In genomic region chr15:12068395-12069218, GRCm38 (mm10) we compare ENCODE assay signal across 14 mouse cellular contexts. TPM values are rescaled to one million over a fixed set of nuclear protein-coding genes. Genes with fewer than 3 reads are reported as not detected.
A peak's percentile ranks its signal among the peaks of the same experiment; 100 is the strongest.
DNase-seq lines count a peak whose midpoint lies in the region; ATAC-seq and TF ChIP-seq lines count a peak whose summit lies in the region.
"Had no signal": no experiment of that assay in that cellular context is flagged by ENCODE, and none has a peak within 500 bp of the region (broad histone marks: within the 10 kb centered on the region; RNA-seq: fewer than 3 reads in every experiment).

No protein-coding gene starts in this region.

- peak; percentile 36 for ATAC-seq in activated CD4-positive, CD25-positive, alpha-beta regulatory T cell, adult 4 months
- no peak for ATAC-seq in embryonic facial prominence, embryonic 13.5 days (ENCODE audit: insufficient number of reproducible peaks, insufficient read depth, low FRiP score, low TSS enrichment, low read depth)
- ATAC-seq in limb, embryonic 13.5 days (ENCODE audit: low FRiP score, low read depth) = peak; percentile 79; the same call in 1 of the 2 replicates
- no peak for ATAC-seq in forebrain, embryonic 13.5 days
- ATAC-seq: forebrain, embryonic 15.5 days; midbrain, embryonic 15.5 days had no signal

- peak; percentile 29 for DNase-seq in kidney, postnatal 10 days
- DNase-seq in kidney, adult 2 months = no peak
- DNase-seq in adrenal gland, adult 2 months = no peak
- no peak for DNase-seq in gastrocnemius, postnatal 25 days
- DNase-seq: adrenal gland, postnatal 36 days; cerebellum, adult 9-10 months; liver, embryonic 13.5 days had no signal

- 53% methylated on average over 9 of the region's 9 CpGs for WGBS in kidney, adult 2 months
- WGBS in embryonic facial prominence, embryonic 13.5 days = 42% methylated on average over 9 of the region's 9 CpGs
- WGBS in limb, embryonic 13.5 days = 25% methylated on average over 9 of the region's 9 CpGs
- WGBS in forebrain, embryonic 13.5 days = 71% methylated on average over 9 of the region's 9 CpGs

- H3K4me3 ChIP-seq in kidney, adult 2 months (ENCODE audit: insufficient read depth, low read depth, low read length) = no peak overlapping the region
- no peak overlapping the region for H3K4me3 ChIP-seq in embryonic facial prominence, embryonic 13.5 days
- no peak overlapping the region for H3K4me3 ChIP-seq in limb, embryonic 13.5 days
- H3K4me3 ChIP-seq in forebrain, embryonic 13.5 days = no peak overlapping the region
- H3K4me3 ChIP-seq: forebrain, embryonic 15.5 days; liver, embryonic 13.5 days; midbrain, embryonic 15.5 days had no signal

- H3K9ac ChIP-seq in embryonic facial prominence, embryonic 13.5 days = no peak overlapping the region
- H3K9ac ChIP-seq in limb, embryonic 13.5 days = no peak overlapping the region
- no peak overlapping the region for H3K9ac ChIP-seq in forebrain, embryonic 13.5 days
- H3K9ac ChIP-seq: forebrain, embryonic 15.5 days; liver, embryonic 13.5 days; midbrain, embryonic 15.5 days had no signal

- TF ChIP-seq POLR2A in kidney, adult 2 months (IDR thresholded peaks at IDR 0.05; ENCODE audit: low read depth, low read length) = no peak

- no peak overlapping the region for H3K4me2 ChIP-seq in embryonic facial prominence, embryonic 13.5 days
- peak overlapping the region; percentile 27; the same call in 1 of the 2 replicates for H3K4me2 ChIP-seq in limb, embryonic 13.5 days (replicated peaks)
- no peak overlapping the region for H3K4me2 ChIP-seq in forebrain, embryonic 13.5 days
- H3K4me2 ChIP-seq: forebrain, embryonic 15.5 days; liver, embryonic 13.5 days; midbrain, embryonic 15.5 days had no signal

- TF ChIP-seq CTCF in kidney, adult 2 months (conservative IDR thresholded peaks at IDR 0.05; ENCODE audit: insufficient read depth, insufficient read length, low read depth, low read length) = no peak

- no peaks in the 10 kb centered on the region for H3K4me1 ChIP-seq in kidney, adult 2 months (ENCODE audit: control insufficient read depth, insufficient read depth, low read length)
- H3K4me1 ChIP-seq in embryonic facial prominence, embryonic 13.5 days = peaks cover 25% of the 10 kb centered on the region
- peaks cover 31% of the 10 kb centered on the region for H3K4me1 ChIP-seq in limb, embryonic 13.5 days
- H3K4me1 ChIP-seq in forebrain, embryonic 13.5 days = no peaks in the 10 kb centered on the region
- H3K4me1 ChIP-seq: liver, embryonic 13.5 days had no signal

- H3K27me3 ChIP-seq in kidney, adult 2 months (replicated peaks; ENCODE audit: control insufficient read depth, insufficient read depth, low read length) = no peaks in the 10 kb centered on the region
- H3K27me3 ChIP-seq in embryonic facial prominence, embryonic 13.5 days = no peaks in the 10 kb centered on the region
- H3K27me3 ChIP-seq in limb, embryonic 13.5 days = no peaks in the 10 kb centered on the region
- H3K27me3 ChIP-seq in forebrain, embryonic 13.5 days = no peaks in the 10 kb centered on the region
- H3K27me3 ChIP-seq: forebrain, embryonic 15.5 days; liver, embryonic 13.5 days; midbrain, embryonic 15.5 days had no signal

- no peak overlapping the region for H3K27ac ChIP-seq in kidney, adult 2 months (ENCODE audit: insufficient read depth, low read depth, low read length)
- peak overlapping the region; percentile 71 for H3K27ac ChIP-seq in embryonic facial prominence, embryonic 13.5 days
- peak overlapping the region; percentile 79 for H3K27ac ChIP-seq in limb, embryonic 13.5 days
- H3K27ac ChIP-seq in forebrain, embryonic 13.5 days = no peak overlapping the region
- H3K27ac ChIP-seq: forebrain, embryonic 15.5 days; liver, embryonic 13.5 days; midbrain, embryonic 15.5 days had no signal

- H3K9me3 ChIP-seq in embryonic facial prominence, embryonic 13.5 days = no peaks in the 10 kb centered on the region; the same call in 1 of the 2 replicates
- peaks cover 17% of the 10 kb centered on the region; the same call in 1 of the 2 replicates for H3K9me3 ChIP-seq in limb, embryonic 13.5 days
- peaks cover 8% of the 10 kb centered on the region; the same call in 1 of the 2 replicates for H3K9me3 ChIP-seq in forebrain, embryonic 13.5 days (replicated peaks)
- H3K9me3 ChIP-seq: forebrain, embryonic 15.5 days; G1E; liver, embryonic 13.5 days; midbrain, embryonic 15.5 days had no signal

- no peaks in the 10 kb centered on the region for H3K36me3 ChIP-seq in kidney, adult 2 months (ENCODE audit: control insufficient read depth, insufficient read depth, low read length)
- no peaks in the 10 kb centered on the region for H3K36me3 ChIP-seq in embryonic facial prominence, embryonic 13.5 days
- no peaks in the 10 kb centered on the region for H3K36me3 ChIP-seq in limb, embryonic 13.5 days
- no peaks in the 10 kb centered on the region for H3K36me3 ChIP-seq in forebrain, embryonic 13.5 days (ENCODE audit: poor library complexity, severe bottlenecking)
- H3K36me3 ChIP-seq: forebrain, embryonic 15.5 days; G1E; liver, embryonic 13.5 days; midbrain, embryonic 15.5 days had no signal

RNA-seq across cellular contexts. Expression of gene Zfr, which starts 49.0 kb away (rescaled TPM):
- polyA plus RNA-seq in kidney, adult 2 months (2012; rRNA removed) = 79.8 and 80.8 TPM in 2 replicates
- polyA plus RNA-seq in activated CD4-positive, CD25-positive, alpha-beta regulatory T cell, adult 4 months (2017; shearing (Covaris generic)) = 100 to 1,000 TPM; 168 to 169 TPM
- 125 TPM in 2 replicates for polyA plus RNA-seq in embryonic facial prominence, embryonic 13.5 days (2015; fragmentation: Nextera tagmentation; extraction: Ambion mirVana)
- 134 and 136 TPM in 2 replicates for polyA plus RNA-seq in limb, embryonic 13.5 days (2015; fragmentation: Nextera tagmentation; extraction: Ambion mirVana)
- 100 to 1,000 TPM; 152 to 182 TPM for total RNA-seq in adrenal gland, adult 2 months (2021)
- polyA plus RNA-seq in adrenal gland, adult 2 months (2012; rRNA removed) = 172 and 205 TPM in 2 replicates
- 10 to 100 TPM; 46.0 to 61.1 TPM for total RNA-seq in gastrocnemius, postnatal 25 days (2021)
- polyA plus RNA-seq in forebrain, embryonic 13.5 days (2015; fragmentation: Nextera tagmentation; extraction: Ambion mirVana) = 119 and 133 TPM in 2 replicates

Comparison
In these comparisons a context has a peak if more than half of its experiments do, and no peak if none do; other contexts are left out.
1. H3K27ac ChIP-seq: peak in embryonic facial prominence, embryonic 13.5 days (single experiment) and limb, embryonic 13.5 days (single experiment); none in kidney, adult 2 months (single experiment) and forebrain, embryonic 13.5 days (single experiment).
2. ATAC-seq: peak in activated CD4-positive, CD25-positive, alpha-beta regulatory T cell, adult 4 months (single experiment) and limb, embryonic 13.5 days (single experiment); none in embryonic facial prominence, embryonic 13.5 days (single experiment) and forebrain, embryonic 13.5 days (single experiment).